Mouse (Mus musculus) liver, adult (tissue): ENCODE results near the gene Efhc1.

Experiments used
- GATA4 ChIP-seq: IDR thresholded peaks from 2 replicates; pipeline ENCODE4 v1.6.1; 2014; ENCODE audit warnings: mild to moderate bottlenecking, low read length; ENCODE audit not compliant: insufficient replicate concordance

Efhc1 gene

DNA sequence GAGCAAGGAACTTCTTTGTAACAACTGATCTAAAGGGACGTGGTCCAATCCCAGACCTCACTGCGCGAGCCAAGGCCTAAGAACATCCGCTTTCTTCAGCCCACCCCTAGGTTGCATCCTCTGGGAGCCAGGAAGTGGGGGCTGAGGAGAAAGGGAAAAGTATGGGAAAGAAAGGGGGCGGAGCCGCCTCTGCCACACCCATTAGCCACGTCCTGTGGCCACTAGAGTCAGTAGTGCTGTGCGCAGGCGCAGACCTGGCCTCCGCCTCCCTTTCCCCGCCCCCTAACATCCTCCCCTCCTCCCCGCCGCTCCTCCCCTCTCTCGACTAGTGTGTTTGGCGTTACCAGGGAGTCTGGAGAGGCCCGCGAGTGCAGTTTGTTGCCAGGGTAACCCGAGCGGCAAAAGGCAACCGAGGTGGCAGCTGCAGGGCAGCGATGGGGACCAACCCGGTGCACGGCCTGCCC lies at the start of gene Efhc1:
Gene Efhc1, plus strand, starts transcription at position 327 of the 464 bp plus-strand sequence.
- TF ChIP-seq GATA4, result no peak

DNA sequence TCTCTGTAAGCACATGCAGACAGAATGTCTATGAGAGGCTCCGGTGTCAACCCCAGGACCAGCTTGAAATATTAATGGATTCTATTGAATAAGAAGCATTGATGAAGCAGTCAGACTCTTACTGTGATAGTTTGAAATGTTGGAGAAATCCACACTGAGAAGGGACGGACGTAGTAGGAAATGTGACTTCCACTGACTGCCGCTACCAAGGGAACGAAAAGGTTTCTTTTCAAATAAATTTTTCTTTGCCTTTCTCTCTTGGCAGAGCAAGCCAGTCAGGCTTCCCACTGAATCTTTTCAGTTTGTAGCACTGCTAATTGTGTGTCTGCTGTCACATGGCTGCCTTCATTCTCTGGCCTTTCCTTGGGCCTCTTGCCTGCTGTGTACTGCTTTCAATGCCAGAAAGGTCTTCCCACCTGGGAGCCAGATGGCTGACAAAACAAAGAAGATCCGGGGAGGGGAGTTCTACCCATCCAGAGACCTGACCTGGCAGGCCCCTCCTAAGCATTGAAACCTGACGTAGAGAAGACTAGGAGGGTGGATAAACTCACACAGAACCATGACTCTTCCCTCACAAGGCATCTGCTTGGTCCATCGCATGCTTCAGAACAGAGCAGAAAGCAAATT lies 45.8 kb upstream of the Efhc1 start:
- TF ChIP-seq GATA4, result no peak

DNA sequence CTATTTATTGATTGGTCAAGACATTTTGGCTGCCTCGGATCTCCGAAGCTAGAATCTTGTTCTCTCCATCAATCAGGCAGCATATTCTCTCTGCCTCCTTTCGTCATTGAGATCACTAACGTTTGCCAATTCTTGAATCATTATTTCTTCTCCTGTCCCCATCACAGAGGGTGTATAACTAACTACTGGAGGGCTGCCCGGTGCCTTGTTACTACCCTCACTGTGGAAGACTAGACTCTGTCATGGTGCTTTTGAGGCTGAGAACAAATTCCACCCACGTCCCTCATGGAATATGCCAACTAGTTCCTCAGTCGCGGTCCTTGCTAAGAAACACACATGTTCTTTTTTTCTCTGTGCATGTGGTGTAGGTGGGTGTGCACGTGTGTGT lies 45.3 kb upstream of the Efhc1 start:
- TF ChIP-seq GATA4, result no peak

DNA sequence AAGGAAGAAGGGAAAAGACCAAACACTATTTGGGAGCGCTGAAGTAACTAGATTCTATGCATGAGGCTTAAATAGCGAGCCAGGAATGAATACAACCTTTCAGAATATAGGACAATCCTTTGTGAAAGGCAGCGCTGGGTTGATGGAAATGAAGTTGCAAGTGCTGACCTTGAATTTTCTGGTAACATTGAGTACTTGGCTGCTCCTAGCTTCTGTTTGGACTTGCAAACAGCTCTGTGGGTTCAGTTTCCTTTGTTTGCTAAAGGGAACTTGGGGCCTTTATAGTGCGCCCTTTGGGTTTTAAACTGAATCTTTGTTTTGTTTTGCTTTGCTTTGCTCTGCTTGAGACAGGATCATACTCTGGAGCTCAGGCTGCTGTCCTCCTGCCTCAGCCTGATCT lies 42.9 kb upstream of the Efhc1 start:
- TF ChIP-seq GATA4, result no peak

DNA sequence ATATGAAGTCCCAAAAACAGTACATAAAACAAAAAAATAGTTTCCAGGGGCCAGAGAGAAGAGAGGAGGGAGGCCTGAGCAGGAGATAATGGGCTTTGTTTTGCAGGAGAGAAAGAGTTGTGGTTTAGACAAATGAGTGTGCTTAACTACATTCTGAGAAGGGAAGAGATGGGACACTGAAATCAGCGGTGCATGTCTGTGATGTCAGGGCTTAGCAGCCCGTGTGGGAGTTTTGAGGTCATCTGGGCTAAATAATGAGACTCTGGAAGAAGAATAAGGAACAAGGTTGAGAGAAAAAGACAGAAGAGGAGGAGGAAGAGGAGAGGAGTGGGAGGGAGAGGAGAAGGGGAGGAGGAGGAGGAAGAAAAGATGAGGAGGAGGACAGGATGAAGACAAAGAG lies 39.3 kb upstream of the Efhc1 start:
- TF ChIP-seq GATA4, result no peak

DNA sequence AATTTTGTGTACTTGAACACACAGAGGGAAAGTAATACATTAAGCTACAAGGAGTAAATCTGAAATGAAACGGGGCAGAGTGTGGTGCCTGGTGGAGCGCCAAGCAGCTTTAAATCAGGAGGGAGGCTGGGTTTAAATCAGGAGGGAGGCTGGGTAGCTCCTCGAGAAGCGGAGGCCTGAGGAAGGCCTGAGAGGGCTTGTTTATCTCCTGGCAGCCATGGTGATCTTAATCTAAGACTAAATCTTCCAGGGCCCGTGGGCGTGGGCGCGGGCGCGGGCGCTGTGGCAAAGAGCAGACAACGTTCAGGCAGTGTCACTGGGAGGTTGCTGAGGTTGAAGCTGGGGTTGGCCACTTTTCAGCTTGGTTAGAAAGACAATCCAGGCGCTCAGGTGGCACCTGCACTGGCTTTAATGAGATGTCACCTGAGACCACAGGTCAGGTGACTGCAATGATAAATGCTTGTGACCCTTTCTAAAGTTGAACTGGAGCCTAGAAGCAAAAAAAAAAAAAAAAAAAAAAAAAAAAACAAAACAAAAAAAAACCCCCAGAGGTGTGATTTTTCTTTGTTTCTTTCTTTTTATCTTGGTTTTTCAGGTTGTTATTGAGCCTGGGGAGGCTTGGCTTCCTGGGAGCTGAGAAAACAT lies 38.8 kb upstream of the Efhc1 start:
- TF ChIP-seq GATA4, result no peak

DNA sequence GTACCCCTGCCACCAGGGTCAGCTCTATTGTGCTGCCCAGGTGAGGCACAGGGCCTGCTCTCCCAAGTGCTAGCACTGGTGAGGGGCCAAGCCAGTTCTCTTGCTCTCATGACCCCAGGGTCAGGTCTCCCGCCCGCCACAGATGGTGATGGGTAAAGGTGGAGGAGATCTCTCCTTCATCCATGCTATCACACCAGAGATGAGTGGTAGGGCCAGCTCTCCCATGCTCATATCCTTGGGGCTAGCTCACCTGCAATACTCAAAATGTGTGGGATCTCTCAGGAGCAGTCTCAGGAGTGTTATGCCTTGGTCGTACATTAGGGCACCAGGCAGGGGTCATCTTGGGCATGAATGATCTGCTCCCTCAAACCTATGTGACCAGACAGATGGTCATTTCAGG lies 36.7 kb upstream of the Efhc1 start:
- no peak for TF ChIP-seq GATA4

DNA sequence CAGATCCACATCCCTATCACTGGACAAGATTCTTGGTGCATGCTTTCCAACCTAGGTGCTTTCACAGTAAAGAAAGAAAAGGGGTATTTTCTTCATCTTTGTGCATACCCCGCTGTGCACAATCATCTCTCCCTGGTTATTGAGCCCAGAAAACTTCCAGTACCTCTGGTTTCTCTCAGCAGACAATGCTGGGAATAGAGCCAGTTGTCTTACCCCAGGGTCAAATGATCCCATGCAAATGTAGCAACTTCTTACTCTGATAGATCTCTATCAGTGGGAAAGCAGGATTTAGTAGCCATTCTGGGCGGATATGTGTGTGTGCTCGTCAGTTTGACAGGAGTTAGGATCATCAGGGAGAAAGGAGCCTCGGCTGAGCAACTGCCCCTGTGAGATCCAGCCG lies 35.8 kb upstream of the Efhc1 start:
- no peak for TF ChIP-seq GATA4

DNA sequence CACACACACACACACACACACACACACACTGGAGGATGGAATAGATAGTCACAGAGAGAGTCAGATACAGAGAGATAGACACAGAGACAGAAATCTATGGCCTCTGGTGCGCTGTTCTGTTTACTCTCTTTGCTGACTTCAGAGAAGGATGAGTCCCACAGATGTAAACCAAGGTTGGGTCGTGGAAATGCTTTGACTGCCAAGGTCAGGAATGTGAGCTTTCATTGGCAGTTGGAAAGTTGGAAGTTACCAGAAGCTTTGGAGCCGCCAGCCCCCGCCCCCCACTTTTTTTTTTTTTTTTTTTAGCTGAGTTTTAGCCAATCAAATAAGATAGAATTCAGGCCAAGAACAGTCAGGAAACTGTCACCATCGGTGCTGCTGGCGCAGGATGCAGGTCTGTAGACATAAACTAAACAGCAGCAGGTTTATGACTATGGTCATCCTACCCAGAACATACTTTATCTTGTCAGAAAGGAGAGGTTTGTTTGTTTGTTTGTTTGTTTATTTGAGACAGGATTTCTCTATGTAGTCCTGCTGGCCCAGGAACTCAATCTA lies 33.9 kb upstream of the Efhc1 start:
- TF ChIP-seq GATA4, result no peak

DNA sequence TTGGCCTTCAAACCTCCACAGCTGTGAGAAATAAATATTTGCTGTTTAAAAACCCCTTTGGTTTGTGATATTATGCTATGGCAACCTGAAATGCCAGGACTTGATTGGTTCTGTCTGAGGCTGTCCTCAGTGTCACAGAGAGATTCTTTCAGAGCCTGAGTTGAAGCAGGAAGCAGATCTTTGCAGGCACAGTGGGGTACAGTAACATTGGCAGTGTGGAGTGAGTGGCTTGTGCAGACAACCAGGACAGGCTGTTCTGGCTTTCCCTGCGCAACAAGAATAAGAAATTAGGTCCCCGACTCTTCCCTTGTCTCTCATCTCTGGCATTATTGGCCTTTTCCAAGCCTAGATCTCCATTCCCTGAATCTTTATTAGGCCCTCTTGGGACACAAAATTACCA lies 31.7 kb upstream of the Efhc1 start:
- no peak for TF ChIP-seq GATA4

DNA sequence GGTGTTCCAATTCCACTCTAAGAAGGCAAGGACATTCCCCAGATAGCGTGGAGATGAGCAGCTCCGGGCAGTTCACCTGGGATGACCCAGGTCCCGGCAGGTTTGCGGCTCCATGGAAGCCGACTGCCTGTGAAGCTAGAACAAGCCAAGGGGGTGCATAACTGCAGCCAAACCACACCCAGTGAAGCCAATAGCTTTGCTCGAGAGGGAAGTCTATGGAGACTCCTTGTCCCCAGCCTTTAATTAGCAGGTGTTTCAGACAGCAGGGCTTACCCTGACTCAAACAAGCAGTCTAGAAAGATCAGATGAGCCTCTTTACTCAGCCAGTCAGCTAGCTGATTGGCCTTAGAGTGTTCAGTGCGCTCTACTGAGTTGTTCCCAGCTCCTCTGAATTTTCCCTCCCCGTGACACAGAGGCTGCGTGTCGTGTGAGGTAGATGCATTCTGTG lies 30.3 kb upstream of the Efhc1 start:
- TF ChIP-seq GATA4, result no peak

DNA sequence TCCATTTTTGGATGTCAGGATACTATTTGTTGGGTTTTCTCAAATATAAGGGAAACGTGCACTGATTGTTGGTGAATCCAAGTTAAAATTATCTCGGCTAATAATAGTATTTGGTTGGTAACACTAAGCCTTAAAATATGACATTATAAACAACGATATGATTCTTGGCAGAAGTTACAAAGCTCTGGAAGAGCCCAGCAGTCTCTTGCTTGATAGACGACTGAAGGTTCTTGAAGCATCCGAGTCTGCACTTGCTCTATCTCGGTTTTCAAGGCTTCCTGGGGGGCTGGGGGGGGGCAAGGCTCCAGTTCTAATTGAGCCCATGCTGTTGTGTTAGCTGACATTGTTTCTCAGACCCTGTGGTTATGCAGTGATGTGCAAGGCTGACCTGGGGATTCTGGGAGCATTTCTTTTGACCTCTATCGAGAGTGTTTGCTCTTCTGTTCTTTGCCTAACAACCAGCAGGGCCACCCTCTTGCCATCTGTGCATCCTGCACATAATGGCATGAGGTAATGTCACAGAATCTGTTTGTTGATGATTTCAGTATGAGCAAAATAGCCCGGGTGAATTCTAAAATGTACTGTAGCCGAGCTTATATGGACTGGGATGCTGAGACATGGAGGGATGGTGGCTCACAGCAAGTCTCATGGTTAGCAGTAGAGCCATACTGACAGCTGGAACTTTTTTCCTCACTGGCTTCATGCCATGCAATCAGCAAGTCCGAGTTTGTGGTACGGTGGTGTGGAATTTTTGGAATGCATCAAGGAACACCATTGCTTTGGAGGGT lies 28.6 kb upstream of the Efhc1 start:
- no peak for TF ChIP-seq GATA4

DNA sequence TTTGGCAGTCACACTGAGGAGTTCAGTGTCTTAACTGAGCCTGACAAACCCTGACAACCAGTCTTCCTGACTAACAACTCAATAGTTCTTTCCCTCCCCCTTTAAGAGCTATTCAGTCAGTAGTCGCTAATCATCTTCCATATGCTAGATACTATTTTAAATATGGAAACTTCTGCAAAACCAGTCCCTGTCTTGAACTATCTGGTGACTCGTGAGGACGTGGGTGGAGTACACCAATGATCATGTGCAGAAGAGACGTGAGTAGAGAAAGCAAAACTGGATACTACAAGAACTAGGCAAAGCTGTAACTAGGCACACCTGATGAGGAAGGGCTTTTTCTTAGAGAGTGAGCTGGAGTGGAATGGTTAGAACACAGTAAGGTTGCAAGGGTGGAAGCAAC lies 25.5 kb upstream of the Efhc1 start:
- no peak for TF ChIP-seq GATA4

DNA sequence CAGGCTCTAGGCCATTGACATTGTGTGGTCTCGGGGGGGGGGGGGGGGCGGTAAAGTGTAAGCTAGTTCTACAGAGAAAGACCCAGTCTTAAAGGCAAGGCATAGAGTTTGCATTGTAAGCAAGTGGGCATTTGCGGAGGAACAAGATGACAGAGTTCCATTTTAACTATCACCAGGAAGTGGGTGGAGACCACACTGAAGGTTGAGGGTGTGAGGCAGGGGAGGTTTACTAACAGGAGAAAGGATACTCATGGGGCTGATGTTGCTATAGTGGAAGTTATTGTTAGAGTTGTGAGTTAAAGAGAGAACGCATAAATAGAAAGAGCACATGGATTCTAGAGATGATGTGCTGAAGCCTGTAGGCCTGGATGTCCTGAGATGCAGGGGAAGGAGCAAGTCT lies 25.1 kb upstream of the Efhc1 start:
- TF ChIP-seq GATA4, result no peak

DNA sequence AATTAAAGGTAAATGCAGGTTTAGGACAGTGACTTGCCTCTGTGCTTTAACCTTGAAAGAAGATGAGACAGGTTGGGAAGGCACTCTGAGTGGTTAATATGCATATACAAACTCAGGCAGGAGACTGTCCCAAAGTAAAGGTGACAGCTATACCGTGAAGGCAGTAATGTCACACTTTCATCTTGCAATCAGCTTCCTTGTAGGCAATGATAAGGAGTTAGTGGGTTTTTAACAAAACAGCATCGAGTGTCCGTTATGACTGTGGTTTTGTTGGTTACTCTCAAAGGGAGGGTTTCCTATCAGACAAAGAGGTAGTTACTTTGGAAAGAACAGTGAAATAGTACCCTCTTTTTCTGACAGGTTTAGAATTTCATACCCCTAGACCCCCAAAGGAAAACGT lies 22.9 kb upstream of the Efhc1 start:
- TF ChIP-seq GATA4, result no peak

DNA sequence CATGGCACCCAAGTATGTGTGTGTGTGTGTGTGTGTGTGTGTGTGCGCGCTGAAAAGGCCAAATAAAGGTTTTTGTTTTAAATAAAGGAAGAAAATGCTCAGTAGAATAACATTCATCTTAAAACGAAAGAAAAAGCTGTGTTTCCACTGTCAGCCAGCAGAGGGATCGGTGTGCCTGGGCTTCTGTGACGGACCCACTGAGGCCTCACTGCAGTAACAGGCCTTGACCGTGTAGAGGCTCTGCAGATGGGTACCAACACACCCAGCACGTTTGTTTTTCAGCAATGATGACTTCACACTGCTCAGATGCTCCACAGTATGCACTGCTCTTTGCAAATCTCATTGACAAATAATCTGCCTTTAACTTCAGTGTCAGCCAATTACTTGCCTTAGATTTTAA lies 18.0 kb upstream of the Efhc1 start:
- TF ChIP-seq GATA4, result no peak
